Mouse (Mus musculus): ENCODE data around the gene Dhx16. TPM values are rescaled to one million over a fixed set of nuclear protein-coding genes. Genes with fewer than 3 reads are reported as not detected.
"Not testable (repeated sequence)": the region's sequence is repeated elsewhere in the genome, so short reads cannot be mapped to it uniquely, and the experiment has no call there.

Gene Dhx16
- total RNA-seq, 2 experiments from 2014 or later = 24.7 to 29.2 TPM

GRCm38 (mm10) chr17:35918276-35919059, 38.8 kb downstream of the Dhx16 start:
- intact Hi-C loops (cut with DNase I) = no loop called here

GRCm38 (mm10) chr17:35919060-35919715, 39.6 kb downstream of the Dhx16 start:
- peak; percentile 97 for DNase-seq
- intact Hi-C loops (cut with DNase I) = no loop called here

More at GRCm38 (mm10) chr17:35918276-35919059, 38.8 kb downstream of the Dhx16 start:
- peak; percentile 58 to 70 for DNase-seq

GRCm38 (mm10) chr17:35919864-35920301, 40.3 kb downstream of the Dhx16 start:
- intact Hi-C loops (cut with DNase I) = no loop called here
- peak in 1 of 2 experiments; percentile 44 for DNase-seq

GRCm38 (mm10) chr17:35920384-35920783, 40.8 kb downstream of the Dhx16 start:
- peak in 1 of 2 experiments; percentile 28 for DNase-seq
- intact Hi-C loops (cut with DNase I) = no loop called here

- intact Hi-C loops (cut with DNase I) = no loop called here
- DNase-seq = peak; percentile 55 to 64
Observed at GRCm38 (mm10) chr17:35920862-35921562, 41.4 kb downstream of the Dhx16 start.

GRCm38 (mm10) chr17:35921710-35922109, 42.1 kb downstream of the Dhx16 start:
- no peak for DNase-seq
- intact Hi-C loops (cut with DNase I) = no loop called here

GRCm38 (mm10) chr17:35922566-35922965, 42.9 kb downstream of the Dhx16 start:
- intact Hi-C loops (cut with DNase I) = no loop called here
- no peak for DNase-seq

- DNase-seq = no peak
- intact Hi-C loops (cut with DNase I) = no loop called here
Observed at GRCm38 (mm10) chr17:35923281-35923680, 43.7 kb downstream of the Dhx16 start.

GRCm38 (mm10) chr17:35927471-35927870, 47.9 kb downstream of the Dhx16 start:
- DNase-seq = no peak
- intact Hi-C loops (cut with DNase I) = no loop called here

- DNase-seq = no peak
- intact Hi-C loops (cut with DNase I) = no loop called here
Observed at GRCm38 (mm10) chr17:35929534-35929933, 49.9 kb downstream of the Dhx16 start.

- intact Hi-C loops (cut with DNase I) = no loop called here
Observed at GRCm38 (mm10) chr17:35930627-35931026, 51.0 kb downstream of the Dhx16 start.

GRCm38 (mm10) chr17:35932608-35933007, 53.0 kb downstream of the Dhx16 start:
- DNase-seq = no peak
- intact Hi-C loops (cut with DNase I) = no loop called here

More at GRCm38 (mm10) chr17:35930627-35931026, 51.0 kb downstream of the Dhx16 start:
- no peak for DNase-seq

GRCm38 (mm10) chr17:35935763-35936162, 56.1 kb downstream of the Dhx16 start:
- DNase-seq = not testable (repeated sequence)
- intact Hi-C loops (cut with DNase I) = loop anchor here (5.0 kb wide), 2 partner anchors 177 to 257 kb away; partner anchors contain the start of gene H2-T3

- intact Hi-C loops (cut with DNase I) = loop anchor here (1.0 to 5.0 kb wide), 3 partner anchors 55 to 254 kb away; partner anchors contain the start of gene H2-T3
- peak; percentile 45 to 62 for DNase-seq
Observed at GRCm38 (mm10) chr17:35937700-35938348, 58.2 kb downstream of the Dhx16 start.

- DNase-seq = no peak
- intact Hi-C loops (cut with DNase I) = loop anchor here (5.0 kb wide), 2 partner anchors 173 to 253 kb away; partner anchors contain the start of gene H2-T3
Observed at GRCm38 (mm10) chr17:35939108-35939507, 59.5 kb downstream of the Dhx16 start.

- DNase-seq = no peak
- intact Hi-C loops (cut with DNase I) = loop anchor here (5.0 kb wide), 2 partner anchors 172 to 252 kb away; partner anchors contain the start of gene H2-T3
Observed at GRCm38 (mm10) chr17:35939941-35940340, 60.3 kb downstream of the Dhx16 start.
